Mouse (Mus musculus): ENCODE measurements around the gene Rhoh.

Gene Rhoh

GRCm38 (mm10) chr5:65857935-65858334, 3.1 kb upstream of the Rhoh start:
- in situ Hi-C loops (cut with MboI; ENCODE audit: unreplicated experiment in 2 of 2): loop anchor here in 1 of 2 experiments (5.0 to 10.0 kb wide), 2 partner anchors 343 to 366 kb away; partner anchors contain the start of gene Gm43552

GRCm38 (mm10) chr5:65858355-65858754, 2.7 kb upstream of the Rhoh start:
- in situ Hi-C loops (cut with MboI; ENCODE audit: unreplicated experiment in 2 of 2): loop anchor here in 1 of 2 experiments (5.0 to 10.0 kb wide), 2 partner anchors 344 to 366 kb away; partner anchors contain the start of gene Gm43552

GRCm38 (mm10) chr5:65858898-65859297, 2.1 kb upstream of the Rhoh start:
- in situ Hi-C loops (cut with MboI; ENCODE audit: unreplicated experiment in 2 of 2): loop anchor here in 1 of 2 experiments (5.0 to 10.0 kb wide), 2 partner anchors 344 to 367 kb away; partner anchors contain the start of gene Gm43552

DNA sequence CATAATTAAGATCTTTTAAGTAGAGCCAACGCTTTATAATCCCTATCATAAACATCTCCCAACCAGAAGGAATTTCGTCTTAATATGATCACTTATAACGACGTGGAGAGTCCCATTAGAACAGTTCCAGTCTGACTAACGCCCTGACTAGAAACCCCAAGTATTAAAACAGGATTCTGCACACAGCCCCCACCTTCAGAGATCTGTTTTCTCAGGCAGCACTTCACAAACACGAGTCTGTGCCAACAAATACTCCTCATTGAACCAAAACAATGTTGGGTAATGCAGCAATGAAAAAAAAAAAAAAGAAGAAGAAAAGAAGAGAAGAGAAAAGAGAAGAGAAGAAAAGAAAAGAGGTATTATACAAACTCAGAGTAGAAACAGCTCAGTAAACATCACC, 1.6 kb upstream of the Rhoh start:
- in situ Hi-C loops (cut with MboI; ENCODE audit: unreplicated experiment in 2 of 2): loop anchor here in 1 of 2 experiments (5.0 to 10.0 kb wide), 2 partner anchors 345 to 367 kb away; partner anchors contain the start of gene Gm43552

DNA sequence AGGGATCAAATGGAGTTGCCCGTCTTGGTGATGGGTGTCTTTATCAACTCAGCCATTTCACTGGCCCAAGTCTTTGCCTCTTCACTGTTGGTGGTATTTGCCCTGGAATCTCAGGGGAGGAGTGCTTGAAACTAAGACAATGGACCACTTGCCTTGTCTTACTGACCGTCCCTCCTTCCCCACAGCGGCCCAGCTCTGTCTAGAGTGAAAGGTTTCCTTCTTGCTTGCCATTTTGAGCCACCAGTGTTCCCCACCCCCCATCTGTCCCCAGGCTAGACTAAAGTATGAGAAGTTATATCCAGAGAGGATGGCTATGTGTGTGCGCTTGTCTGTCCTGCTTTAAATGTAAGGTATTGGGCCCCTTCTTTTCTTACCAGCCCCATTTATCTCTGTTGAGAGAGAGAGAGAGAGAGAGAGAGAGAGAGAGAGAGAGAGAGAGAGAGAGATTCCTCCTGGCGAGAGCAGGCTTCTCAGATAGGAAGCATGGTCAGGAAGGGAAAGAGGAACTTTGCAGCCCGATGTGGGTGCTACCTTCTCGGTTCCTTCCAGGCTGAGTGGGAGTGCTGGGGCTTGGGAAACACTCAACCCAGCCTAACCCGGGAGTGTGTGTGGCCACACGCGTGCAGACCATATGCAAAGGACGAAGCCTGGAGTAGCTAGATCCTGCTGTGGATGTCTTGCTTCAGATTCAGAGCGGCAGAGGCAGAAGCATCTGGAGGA, 572 bp upstream of the Rhoh start:
- in situ Hi-C loops (cut with MboI; ENCODE audit: unreplicated experiment in 2 of 2): loop anchor here in 1 of 2 experiments (5.0 kb wide), 2 partner anchors 37 to 72 kb away; partner anchors contain the start of gene Chrna9

GRCm38 (mm10) chr5:65862217-65862927, 1.4 kb downstream of the Rhoh start:
- in situ Hi-C loops (cut with MboI; ENCODE audit: unreplicated experiment in 2 of 2): loop anchor here in 1 of 2 experiments (5.0 kb wide), 2 partner anchors 35 to 70 kb away; partner anchors contain the start of gene Chrna9

DNA sequence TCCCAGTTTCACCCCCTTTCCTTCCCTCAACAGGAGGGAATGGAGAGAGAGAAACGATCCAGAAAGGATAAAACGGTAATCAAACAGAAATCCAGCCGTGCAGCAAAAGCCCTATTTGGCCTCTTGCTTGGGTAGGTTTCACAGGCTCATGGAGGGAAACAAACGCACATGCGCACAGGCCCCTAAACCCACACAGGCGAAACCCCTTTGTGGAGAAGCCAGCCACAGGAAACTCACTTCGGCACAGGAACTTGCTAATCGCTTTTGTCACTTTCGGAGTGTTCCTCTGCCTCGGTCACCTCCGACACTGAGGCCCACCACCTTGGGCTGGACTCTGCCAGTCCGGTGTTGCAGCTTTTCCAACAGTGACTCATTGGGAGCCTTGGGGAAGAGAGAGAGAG, 2.3 kb downstream of the Rhoh start:
- in situ Hi-C loops (cut with MboI; ENCODE audit: unreplicated experiment in 2 of 2): loop anchor here in 1 of 2 experiments (5.0 kb wide), 2 partner anchors 34 to 69 kb away; partner anchors contain the start of gene Chrna9

- in situ Hi-C loops (cut with MboI; ENCODE audit: unreplicated experiment in 2 of 2): loop anchor here in 1 of 2 experiments (5.0 kb wide), 2 partner anchors 33 to 68 kb away; partner anchors contain the start of gene Chrna9
These were observed 3.5 kb downstream of the Rhoh start for GRCm38 (mm10) chr5:65864486-65864885.

GRCm38 (mm10) chr5:65864946-65865345, 3.9 kb downstream of the Rhoh start:
- in situ Hi-C loops (cut with MboI; ENCODE audit: unreplicated experiment in 2 of 2): loop anchor here in 1 of 2 experiments (5.0 kb wide), 2 partner anchors 32 to 67 kb away; partner anchors contain the start of gene Chrna9

GRCm38 (mm10) chr5:65866591-65866990, 5.6 kb downstream of the Rhoh start:
- in situ Hi-C loops (cut with MboI; ENCODE audit: unreplicated experiment in 2 of 2): no loop called here

GRCm38 (mm10) chr5:65867380-65868116, 6.5 kb downstream of the Rhoh start:
- in situ Hi-C loops (cut with MboI; ENCODE audit: unreplicated experiment in 2 of 2): no loop called here

- in situ Hi-C loops (cut with MboI; ENCODE audit: unreplicated experiment in 2 of 2): no loop called here
These were observed 7.4 kb downstream of the Rhoh start for GRCm38 (mm10) chr5:65868419-65868818.

DNA sequence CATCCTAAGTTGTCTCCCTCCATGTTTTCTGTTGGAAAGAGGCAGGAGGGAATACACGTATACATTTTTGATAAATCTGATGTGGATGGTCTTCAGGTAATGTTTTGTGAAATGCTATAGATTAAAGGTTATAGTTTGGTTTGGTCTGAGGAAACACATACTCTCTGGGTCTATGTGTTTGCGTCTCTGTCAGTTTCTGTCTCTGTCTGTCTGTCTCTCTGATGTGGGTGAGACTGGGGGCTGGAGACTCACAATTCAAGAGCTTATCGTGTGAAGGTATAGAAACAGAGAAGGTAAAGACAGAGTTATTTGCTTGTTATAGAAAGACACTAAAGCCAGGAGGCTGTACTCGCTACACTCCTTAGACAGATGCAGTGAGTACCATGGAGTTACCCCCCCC, 8.6 kb downstream of the Rhoh start:
- in situ Hi-C loops (cut with MboI; ENCODE audit: unreplicated experiment in 2 of 2): no loop called here

DNA sequence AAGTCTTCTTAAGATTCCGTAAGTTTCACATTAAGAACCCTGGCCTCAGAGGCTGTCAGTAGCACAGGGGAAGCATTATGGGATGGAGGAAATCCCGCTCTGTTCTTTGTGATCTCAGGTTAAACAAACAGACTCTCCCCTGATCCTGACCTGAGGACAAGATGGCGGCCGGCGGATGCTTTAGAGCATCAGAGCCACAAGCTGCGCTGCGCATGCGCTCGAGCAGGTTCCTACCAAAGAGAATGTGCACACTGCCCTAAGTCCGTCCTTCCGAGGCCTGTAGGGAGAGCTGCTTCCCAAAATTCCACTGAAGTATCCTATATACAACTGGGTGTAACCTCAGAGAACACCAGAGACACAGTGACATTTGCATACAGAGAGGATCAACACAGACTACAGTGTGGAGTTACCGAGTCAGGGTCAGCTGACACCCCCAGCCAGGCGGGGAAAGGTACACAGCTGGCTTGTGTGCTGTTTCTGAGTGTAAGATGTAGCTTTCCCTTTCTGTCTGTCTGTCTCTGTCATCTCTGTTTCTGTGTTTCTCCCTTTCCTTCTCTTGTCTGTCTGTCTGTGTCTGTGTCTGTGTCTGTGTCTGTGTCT, 10.4 kb downstream of the Rhoh start:
- in situ Hi-C loops (cut with MboI; ENCODE audit: unreplicated experiment in 2 of 2): no loop called here

GRCm38 (mm10) chr5:65873212-65873611, 12.2 kb downstream of the Rhoh start:
- in situ Hi-C loops (cut with MboI; ENCODE audit: unreplicated experiment in 2 of 2): no loop called here

DNA sequence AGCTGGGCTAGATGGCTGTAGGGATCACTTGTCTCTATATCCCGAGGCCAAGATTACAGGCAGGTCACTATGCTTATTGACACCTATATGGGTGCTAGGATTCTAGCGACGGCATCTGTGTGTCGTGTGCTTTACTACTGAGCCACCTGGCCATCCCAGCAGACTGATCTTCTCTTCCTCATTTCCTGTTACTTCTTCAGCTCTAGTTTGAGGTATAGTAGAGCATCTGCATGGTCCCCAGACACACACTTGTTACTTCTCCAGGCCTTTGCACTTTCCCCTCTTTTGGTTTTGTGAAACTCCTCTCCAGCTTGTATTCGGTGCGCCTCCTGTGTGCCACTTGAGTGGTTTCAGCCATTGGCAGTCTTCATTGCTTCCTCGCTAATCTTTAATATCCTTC, 14.3 kb downstream of the Rhoh start:
- in situ Hi-C loops (cut with MboI; ENCODE audit: unreplicated experiment in 2 of 2): no loop called here

- in situ Hi-C loops (cut with MboI; ENCODE audit: unreplicated experiment in 2 of 2): no loop called here
These were observed 17.4 kb downstream of the Rhoh start for GRCm38 (mm10) chr5:65878367-65878766.

DNA sequence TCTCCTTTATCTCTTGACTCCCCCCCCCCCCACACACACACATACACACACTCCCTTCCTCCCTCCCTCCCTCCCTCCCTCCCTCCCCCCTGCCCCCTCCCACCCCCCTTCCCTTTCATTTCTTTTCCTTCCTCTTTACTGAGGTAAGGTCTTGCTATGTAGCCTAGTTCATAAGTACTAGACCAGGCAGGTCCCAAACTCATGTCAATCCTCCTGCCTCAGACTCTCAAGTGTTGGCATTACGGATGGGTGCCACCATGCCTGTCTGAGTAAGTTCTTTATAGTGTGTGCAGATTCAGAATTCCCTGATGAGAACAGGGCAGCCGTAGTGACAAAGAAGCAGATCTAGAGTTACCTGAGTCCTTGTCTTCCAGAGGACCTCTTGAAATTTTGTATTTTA, 20.2 kb downstream of the Rhoh start:
- in situ Hi-C loops (cut with MboI; ENCODE audit: unreplicated experiment in 2 of 2): no loop called here

DNA sequence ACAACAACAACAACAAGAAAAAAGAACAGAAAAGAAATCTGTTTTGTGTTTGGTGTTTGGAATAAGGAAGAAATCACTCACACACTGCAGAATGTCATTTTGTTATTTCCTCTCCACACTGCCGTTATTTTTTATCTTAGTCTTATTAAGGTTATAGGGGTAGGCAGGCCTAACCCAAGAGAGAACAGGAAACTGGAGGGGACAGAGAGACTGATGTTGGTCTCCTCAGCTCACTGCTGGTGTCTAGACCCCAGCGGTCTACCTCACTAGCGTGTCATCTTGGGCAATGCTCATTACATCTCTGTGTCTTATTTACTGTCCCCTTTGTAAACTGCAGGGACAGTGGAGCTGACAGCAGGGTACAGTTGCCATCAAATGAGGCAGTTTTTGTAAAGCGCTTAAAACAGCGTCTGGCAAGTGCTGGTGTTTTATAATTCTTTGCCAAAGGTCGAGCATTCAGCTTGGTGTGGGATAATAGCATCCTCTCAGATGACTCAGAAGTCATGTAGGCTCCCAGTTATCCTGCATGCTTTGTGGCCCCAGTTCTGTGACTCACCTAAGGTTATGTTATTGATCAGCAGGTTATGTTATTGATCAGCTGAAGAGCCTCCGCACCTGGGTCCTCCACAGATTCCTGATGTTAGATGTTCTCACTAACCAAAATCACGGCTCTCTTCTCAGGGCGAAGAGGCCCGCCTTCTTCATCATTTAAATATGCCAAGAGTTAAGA, 21.6 kb downstream of the Rhoh start:
- in situ Hi-C loops (cut with MboI; ENCODE audit: unreplicated experiment in 2 of 2): no loop called here

Measured in v-Abl transformed pro-B cells (cell line).